Mouse (Mus musculus) heart, adult 8-10 months (tissue): ENCODE results near the gene Cped1. TPM values are rescaled to one million over a fixed set of nuclear protein-coding genes. Genes with fewer than 3 reads are reported as not detected.
A peak's percentile ranks its signal among the peaks of the same experiment; 100 is the strongest.
"Not testable (repeated sequence)": the region's sequence is repeated elsewhere in the genome, so short reads cannot be mapped to it uniquely, and the experiment has no call there.

Experiments
- DNase-seq: peaks from one replicate; pipeline ENCODE4 v3.0.0; 2022; ENCODE audit warnings: low spot score
- total RNA-seq, 4 experiments: library from RNA; stranded (reverse); gene quantifications; 2 replicates each; pipeline ENCODE4 v1.2.4; 2022

Gene Cped1
- total RNA-seq, 4 experiments from 2014 or later = 19.0 to 28.2 (median 24.9) TPM

DNA sequence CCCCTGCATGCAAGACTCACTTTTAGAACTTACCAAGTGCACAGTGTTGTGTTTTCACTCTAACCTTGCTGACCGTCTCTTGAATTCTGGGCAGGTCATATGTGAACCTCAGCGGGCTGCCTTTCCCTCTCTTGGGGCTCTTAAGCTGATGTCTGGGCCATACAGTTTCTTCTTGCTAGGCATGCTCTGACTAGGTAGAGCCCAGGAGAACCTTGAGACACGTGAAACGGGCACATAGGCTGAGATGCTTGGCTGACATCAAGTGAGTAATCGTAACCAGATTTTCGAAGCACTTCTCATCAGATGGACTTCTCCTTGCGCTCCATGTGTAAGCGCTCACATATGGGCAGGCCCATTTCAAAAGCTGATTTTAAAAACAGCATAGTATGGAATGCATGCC lies 237.2 kb downstream of the Cped1 start:
- DNase-seq = no peak

DNA sequence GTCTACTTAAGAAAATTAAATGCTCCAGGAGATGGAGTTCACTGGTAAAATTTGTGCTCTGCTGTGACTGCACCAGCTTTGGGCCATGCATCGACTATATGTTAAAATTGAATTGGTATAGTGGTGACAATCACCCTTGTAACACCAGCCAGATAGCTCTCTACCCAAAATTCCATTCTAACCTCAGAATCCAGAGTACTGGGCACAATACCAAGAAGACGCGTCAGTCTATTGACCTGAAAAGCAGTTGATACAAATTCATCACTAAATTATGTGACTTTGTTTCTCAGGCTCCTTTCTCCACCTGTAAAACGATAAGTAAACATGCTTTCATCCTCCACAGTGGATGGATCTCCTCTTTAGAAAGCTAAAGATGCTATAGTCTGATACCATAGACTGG lies 238.6 kb downstream of the Cped1 start:
- no peak for DNase-seq

DNA sequence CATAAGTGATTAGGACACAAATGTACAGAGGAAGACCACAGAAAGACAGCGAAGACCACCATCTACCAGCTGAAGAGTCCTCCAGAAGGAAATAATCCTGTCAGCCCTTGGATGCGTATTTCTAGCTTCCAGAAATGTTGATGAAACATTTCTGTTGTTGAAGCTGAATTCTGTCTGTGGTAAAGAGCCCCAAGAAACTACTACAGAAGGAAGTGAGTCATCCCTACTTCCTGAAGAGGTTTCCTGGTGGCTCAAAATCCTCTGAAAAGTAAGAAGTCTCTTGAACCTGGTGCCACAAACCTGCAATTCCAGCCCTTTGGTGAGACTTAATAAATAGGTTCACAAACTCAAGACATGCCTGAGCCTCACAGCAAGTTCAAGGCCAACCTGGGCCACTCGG lies 245.5 kb downstream of the Cped1 start:
- no peak for DNase-seq

DNA sequence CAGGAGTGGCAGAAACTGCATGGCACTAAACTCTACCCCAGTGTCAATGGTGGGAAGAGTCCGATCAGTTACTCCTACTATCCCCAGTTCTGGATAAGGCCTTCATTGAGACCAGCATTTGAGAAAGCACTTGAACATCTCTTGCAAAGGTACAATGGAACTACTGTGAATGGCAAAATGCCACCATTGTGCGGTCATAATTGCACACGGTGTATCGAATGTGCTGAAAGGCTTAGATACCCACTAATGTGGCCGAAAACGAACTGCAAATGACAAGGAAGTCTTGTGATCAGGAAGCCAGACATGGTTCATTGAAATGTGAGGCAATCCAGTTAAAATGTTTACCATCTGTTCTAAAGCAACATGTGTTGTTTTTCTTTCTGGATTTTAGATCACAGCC lies 247.8 kb downstream of the Cped1 start:
- DNase-seq = peak; percentile 28

DNA sequence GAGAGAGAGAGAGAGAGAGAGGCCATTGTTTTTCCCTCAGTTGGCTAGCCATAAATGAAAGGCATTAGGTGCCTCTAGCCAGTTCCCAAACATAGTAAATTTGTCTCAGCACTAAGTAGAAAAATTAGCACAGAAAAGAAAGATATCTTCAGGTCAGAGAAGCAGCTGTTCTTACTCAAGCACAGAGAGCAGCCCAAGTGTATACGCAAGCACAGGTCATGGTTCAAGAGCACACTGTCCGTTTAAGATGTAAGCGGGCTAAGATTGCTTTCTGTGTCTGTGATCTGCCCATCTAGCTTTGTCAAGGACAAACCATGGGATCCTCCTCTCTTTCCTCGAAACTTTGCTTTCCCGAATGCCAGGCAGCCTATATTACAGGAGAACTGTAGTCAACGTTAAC lies 249.4 kb downstream of the Cped1 start:
- DNase-seq = no peak

DNA sequence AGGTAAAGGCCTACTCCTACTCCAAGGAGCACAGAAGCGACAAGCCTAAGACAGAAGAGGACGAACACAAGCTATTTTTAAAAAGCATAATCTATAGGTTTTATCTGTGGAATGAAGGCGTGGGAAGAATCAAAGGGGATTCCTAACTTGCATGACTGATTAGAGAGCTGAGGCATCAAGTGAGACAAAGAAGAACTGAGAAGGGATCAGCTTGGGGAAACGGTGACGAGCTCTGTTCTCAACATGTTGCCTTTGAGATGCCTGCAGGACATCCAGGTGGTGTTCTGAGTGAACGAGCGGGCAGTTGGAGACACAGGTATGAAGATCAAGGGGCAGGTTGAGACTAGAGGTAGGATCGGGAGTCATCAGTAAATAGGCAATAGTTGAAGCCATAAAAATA lies 257.6 kb downstream of the Cped1 start:
- DNase-seq = no peak

DNA sequence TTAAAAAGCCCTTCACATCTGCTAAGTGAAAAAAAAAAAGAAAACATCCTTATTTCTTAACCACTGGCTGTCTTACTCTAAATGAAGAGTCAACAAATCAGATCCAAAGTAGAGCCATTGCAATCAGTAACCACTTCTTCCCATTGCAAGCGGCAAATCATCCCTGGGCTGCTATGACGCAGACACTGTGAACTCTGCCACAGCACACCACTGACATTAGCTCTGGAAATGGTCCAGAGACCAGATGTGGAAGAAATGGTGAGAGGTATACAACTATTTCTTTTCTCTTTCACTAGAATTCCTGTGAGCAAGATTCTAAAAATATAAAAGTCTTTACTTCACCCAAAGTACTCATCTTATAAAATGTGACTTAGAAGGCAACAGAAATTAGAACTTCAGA lies 261.0 kb downstream of the Cped1 start:
- no peak for DNase-seq

DNA sequence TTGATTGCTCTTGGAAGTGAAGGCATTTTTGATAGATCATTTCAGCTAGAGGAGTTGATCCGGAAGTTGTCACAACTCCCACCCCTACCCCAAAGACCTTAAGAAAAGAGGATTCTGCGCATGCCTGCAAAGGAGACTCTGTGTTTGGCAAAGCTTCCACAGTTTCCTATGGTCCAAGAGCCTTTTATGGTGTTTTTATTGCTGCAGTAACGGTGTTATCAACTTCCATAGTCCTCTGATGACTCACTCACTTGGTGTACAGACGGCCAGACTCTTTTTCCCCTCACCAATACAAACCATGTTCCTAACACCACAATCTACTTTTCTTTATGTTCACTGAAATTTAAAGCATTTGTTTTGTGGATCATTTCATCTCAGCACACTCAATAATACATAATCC lies 273.1 kb downstream of the Cped1 start:
- no peak for DNase-seq

DNA sequence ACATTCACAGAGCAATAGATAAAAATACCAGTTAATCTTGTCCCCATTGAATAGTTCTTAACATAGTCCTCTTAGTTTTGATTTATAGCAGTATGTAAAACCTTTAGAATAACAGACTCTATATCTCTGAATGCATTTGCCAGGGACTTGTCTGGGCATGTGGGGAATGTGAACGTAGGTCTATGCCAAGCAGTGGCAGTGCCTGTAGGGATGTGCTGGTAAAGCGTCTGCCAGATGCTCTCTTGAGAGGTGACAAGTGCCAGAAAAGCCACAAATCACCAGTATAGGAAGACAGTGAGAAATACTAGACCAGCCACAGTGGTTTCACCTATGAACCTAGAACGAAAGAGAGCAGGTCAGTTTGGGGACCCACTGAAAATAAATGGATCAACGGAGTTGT lies 276.8 kb downstream of the Cped1 start:
- no peak for DNase-seq

DNA sequence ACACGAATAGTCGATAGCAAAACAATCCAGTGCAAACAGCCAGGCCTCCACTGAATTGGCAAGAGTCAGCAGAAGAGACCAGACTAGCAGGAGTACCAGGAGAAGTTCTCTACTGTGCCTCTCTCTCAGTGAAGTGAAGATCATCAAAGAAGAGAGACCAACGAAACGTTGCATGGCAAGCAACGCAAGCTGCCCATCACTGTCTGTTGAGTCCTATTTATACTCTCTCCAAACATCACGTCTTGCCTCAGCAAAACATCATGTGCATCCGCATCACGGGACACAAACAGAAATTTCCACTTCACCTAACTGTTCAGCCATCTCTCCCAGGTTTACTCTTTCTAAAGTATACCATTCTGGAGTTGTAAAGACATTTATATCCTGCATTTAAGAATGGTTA lies 278.4 kb downstream of the Cped1 start:
- not testable (repeated sequence) for DNase-seq

DNA sequence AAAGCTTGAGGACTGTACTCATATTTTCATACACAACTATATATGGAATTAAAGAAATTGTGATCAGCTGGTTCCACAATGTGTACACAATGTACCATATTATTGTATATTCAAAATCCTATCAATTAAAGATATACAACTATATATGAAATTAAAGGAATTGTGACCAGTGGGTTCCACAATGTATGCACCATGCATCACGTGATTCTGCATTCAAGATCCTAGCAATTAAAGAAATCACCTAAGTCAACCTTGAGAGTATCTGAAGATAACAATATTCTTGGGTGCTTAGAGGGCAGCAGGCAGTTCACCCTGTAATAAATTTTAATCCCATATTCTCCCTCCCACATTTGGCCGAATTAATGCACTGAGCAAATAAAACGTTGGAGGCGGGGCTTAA lies 280.3 kb downstream of the Cped1 start:
- no peak for DNase-seq

DNA sequence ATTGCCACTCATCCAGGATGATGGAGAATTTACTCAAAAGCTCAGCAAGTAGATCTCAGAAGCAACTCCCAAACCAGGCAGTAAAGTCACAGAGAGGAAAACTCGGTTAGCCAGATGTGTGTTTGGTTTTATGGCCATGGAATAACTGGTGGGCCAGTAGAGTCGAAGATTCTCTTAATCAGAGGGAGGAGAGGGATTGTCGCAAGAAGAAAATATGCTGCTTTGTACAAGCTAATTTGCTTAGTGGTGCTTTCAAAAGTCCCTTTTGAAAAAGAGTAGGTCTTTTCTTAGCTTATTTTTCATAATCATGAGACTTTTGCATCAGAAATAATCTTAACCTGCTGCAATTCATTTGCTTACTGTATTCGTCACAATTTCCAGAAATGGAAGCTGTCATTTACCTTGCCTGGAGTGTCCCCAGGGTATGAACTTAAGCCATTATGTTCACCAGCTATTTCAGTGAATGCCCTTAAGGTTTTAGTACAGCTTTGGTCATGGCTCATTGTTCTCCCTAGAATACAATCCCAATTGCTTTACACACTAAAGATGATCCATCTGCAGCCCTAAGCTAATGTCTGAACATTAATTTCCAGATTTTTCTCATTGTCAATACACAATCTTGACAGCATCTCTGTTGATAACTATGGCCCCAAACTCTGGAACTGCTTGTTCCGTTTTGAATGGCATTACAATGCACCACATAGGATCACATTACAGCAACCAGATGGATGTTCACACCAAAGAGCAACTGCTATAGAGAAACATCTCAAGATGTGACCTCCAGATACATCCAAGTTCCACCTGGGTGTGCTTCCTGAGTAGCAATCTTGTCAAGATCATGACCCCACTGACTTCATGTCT lies 282.3 kb downstream of the Cped1 start:
- DNase-seq = no peak

DNA sequence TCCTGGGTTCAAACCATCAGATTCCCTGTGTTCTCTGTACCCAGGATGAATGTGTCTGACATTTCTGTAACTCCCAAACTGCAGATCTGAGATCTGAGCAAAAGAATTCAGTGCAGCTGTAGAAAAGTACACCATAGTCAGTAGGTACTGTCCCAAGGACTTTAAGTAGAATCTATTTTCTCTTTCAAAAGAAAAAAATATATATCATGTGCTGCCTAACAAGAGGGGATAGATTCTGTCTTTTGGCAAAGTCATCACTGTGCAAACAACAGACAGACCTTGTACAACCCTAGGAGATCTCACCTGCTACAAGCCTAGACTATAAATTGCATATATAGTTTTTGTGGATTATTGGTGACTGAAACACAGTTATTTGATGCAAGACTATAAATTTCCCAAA lies 283.0 kb downstream of the Cped1 start:
- no peak for DNase-seq

DNA sequence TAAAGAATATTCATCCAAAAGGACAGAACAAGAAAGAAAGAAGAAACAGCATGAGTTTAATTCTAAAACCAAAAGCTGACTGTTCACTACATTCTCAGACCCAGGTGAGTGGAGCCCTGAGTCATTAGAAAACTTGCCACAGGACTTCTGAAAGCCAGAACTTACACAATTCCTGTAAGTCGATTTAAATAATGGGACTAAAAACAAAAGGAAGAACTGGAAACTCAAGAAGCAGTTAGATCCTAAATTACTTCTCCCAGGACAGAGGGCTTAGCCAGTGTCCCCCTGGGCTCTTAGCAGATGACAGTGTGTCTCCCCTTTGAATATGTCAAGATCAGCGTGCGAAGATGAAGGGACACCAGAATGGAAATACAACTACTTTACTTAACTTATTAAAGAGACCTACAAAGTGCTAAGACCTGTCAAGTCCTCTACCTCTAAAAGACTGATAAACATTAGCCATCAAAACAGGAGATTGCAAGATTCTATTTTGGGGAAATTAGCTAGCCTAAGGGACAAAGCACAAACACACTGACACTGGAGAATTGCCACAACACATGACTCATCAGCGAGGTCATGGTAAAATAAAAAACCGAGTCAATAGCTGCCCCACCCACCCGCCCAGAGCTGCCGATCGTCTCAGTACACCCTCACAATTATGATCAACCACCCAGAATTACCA lies 284.3 kb downstream of the Cped1 start:
- peak; percentile 42 for DNase-seq

DNA sequence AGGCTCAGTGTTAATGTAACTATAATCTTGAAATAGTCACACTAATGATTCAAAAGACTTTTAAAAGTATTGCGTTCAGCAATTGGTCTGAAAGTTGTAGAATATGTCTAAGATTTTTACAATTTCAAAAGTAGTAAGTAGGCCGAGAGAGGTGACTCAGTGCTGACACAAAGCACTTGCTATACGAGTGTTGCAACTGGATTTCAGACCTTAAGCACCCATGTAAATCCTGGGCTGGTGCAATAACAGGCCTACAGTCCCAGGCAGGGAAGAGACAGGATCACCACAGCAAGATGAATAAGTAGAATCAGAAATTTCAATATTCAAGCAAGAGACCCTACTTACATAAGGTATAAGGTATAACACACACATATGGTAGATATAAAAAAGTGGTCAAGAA lies 292.2 kb downstream of the Cped1 start:
- DNase-seq = no peak

DNA sequence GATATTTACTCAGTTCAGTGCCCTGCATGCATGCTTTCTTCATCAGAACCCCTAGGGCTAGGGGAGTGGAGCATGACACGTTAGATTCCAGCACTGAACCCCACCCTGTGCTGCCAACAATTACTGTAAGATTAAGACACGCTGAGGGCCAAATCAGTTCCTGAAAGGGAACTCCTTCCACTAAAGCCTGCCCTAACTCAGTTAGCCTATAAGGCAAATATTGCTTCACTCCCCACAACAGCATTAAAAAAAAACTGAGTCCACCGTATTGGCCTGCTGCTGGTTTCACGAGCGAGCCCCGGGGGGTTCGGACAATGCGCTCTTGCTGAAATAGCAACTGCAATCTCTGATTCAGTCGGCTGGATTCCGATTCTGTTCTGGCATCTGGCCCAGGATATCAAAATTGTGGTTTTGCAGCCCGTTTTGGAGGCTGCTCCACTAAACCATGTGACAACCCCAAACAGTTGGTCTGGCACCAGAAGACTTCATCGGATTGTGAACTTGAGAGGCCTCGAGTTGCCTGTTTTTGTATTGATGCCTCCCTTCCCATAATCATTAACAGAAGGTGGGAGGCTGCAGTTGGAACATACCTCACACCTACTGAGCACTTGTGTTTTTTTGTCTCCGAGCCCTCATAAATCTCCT lies 294.6 kb downstream of the Cped1 start:
- DNase-seq = peak; percentile 38

DNA sequence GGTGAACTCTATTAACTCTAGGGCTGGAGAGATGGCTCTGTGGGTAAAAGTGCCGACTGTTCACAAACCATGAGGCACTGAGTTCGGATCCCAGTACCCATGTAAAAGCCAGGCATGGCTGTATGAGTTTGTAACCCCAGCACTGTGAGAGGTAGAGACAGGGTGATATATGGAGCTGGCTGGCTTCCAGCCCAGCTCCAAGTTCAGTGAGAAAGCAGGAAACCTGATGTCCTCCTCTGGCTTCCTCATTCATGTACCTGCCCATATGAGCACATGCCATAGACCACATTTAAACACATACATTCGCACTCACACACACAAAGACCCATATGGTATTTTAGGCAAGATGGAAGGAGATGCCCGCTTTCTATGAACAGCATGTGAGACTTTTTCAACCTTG lies 296.7 kb downstream of the Cped1 start:
- no peak for DNase-seq

DNA sequence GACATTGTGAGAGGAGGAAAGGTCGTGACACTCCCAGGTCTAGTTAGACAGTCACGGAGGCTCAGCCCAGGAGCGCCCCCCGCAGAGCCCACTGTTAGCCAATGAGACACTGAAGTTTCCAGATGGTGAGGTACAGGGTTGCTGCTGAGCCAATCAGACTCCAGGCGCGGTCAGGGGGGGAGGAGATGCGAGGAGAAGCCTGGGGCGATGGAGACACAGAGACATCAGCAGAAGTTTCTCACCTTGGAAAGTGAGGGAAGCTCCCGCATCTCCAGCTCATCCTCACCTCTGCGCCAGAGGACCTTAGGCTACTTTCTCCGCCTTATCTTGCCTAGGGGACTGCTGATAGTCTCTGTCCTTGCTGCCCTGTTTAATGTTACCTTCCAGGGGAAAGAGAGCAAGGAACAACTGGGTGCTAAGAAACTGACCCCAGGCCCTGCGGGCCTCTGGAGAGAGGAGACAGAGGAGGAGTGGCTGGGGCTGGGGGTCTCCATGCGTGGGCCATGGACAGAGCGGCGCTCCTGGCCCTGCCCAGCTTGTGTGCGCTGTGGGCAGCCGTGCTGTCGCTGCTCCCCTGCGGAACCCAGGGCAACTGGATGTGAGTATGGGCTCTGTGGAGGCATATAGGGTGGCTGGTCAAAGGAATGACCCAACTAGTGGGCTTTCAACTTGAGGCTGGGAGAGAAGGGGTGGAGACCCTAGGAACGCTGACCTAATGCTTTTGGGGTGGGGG lies 302.5 kb downstream of the Cped1 start, which contains the start of gene Wnt16:
Gene Wnt16 (plus strand): TSS at position 224 of the 733 bp plus-strand sequence.
- DNase-seq = no peak

DNA sequence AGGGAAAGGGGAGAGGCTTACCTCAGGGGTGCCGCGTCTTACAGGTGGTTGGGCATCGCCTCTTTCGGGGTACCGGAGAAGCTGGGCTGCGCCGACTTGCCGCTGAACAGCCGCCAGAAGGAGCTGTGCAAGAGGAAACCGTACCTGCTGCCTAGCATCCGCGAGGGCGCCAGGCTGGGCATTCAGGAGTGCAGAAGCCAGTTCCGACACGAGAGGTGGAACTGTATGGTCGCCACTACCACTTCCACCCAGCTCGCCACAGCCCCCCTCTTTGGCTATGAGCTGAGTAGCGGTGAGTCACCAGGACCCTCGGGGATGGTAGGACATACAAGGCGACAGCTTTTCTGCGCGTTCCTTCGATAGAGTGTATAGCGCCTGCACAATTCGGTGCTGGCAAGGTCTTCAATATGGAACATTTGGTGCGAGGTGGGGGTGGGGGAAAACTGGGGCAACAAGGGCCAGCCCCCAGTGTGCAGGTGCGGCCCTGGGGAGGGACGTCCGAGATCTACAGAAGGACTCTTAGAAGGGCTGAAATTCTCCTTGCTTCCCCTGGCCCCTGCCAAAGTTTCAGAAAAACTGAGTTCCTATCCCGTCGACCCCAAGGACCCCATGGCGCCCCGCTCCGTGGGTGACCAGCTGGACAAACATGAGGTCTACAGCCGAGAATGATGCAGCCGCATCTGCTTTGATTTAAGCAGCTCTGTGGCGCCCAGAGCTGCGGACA lies 303.2 kb downstream of the Cped1 start:
- no peak for DNase-seq

DNA sequence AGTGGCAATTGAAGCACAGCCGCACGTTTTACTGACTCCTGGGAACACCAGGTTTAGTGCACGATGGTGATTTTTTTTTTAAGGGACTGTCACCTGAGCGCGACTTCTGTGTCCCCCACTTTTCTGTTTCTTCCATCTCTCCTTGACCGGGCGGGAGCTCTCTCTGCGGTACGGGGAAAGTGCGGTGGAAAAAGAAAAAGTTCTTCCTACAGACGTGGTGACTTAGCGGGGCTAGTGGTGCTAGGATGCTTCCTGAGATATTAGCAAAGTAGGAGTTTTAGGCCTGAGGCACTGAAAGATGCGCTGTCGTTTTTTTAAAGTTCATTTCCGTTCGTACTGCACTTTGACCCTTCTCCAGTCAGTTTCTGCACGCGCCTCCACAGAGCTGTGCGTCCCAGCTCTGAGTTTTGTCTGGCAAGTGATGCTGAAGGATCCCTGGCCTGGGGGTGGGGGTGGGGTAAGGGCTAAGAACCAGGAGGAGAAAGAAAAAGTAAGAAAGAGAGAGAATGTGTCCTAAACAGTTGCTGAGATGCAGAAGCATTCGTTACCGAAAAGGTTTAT lies 303.8 kb downstream of the Cped1 start:
- no peak for DNase-seq

DNA sequence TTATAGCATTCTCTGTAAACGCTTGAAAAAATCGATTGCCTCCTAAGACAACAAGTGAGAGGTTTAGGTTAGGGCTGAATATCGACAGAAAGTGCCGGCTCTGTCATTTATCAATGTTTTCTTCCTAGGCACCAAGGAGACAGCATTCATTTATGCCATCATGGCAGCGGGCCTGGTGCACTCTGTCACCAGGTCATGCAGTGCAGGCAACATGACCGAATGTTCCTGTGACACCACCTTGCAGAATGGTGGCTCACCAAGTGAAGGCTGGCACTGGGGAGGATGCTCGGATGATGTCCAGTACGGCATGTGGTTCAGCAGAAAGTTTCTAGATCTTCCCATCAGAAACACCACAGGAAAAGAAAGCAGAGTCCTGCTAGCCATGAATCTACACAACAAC lies 305.1 kb downstream of the Cped1 start:
- no peak for DNase-seq
